ENCODE assay signal across 26 mouse cellular contexts in the genomic region with DNA sequence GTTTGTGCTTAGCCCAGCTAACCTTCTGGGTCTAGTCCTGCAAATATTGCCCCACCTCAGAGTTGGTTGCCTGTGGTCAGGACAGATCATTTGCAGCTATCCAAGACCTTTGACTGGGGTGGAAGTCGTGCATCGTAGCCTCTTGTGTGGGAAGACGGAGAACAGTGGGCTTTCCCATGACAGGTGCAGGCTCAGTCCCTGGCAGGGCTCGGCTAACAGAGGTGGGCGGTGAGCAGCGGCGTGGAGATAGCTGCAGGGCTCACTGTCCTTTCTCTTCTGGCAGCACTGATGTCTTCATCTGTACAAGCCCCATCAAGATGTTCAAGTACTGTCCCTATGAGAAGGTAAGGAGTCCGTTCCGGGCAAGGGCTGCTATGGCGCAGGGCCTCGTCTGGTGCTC. TPM values are rescaled to one million over a fixed set of nuclear protein-coding genes. Genes with fewer than 3 reads are reported as not detected.
DNase-seq lines count a peak whose midpoint lies in the region; ATAC-seq and TF ChIP-seq lines count a peak whose summit lies in the region.
"Had no signal": no experiment of that assay in that cellular context is flagged by ENCODE, and none has a peak within 500 bp of the region (broad histone marks: within the 10 kb centered on the region; RNA-seq: fewer than 3 reads in every experiment).

No protein-coding gene starts in this region.

- peaks cover 13% of the 10 kb centered on the region for H3K36me3 ChIP-seq in midbrain, embryonic 13.5 days
- H3K36me3 ChIP-seq in midbrain, embryonic 15.5 days (replicated peaks) = no peaks in the 10 kb centered on the region
- H3K36me3 ChIP-seq in hindbrain, postnatal 0 days (ENCODE audit: insufficient read depth, low read length) = peaks cover 4% of the 10 kb centered on the region; the same call in 1 of the 2 replicates
- H3K36me3 ChIP-seq: liver, embryonic 15.5 days had no signal

- 0 out of 2 replicates have a peak overlapping the region, but pooled peaks have one; percentile 2 for H3K9ac ChIP-seq in midbrain, embryonic 13.5 days (replicated peaks)
- H3K9ac ChIP-seq in midbrain, embryonic 15.5 days = no peak overlapping the region
- H3K9ac ChIP-seq in hindbrain, postnatal 0 days (replicated peaks; ENCODE audit: low read length) = no peak overlapping the region
- H3K9ac ChIP-seq: embryonic facial prominence, embryonic 15.5 days; liver, embryonic 15.5 days; lung, embryonic 14.5 days had no signal

- no peak for DNase-seq in frontal cortex, postnatal 14 days (ENCODE audit: low spot score in 2 of 2)
- DNase-seq in left cerebral cortex, adult 2 months (ENCODE audit: extremely low spot score in 1 of 2, low spot score in 2 of 2) = peak in 1 of 2 experiments; percentile 33
- DNase-seq in left cerebral cortex, adult 8-10 months (ENCODE audit: low spot score in 2 of 2) = no peak
- no peak for DNase-seq in hindbrain, postnatal 0 days (ENCODE audit: low spot score)
- DNase-seq: adrenal gland, adult 8-10 months; cerebellum, adult 8-10 months; cerebellum, postnatal 25 days; gastrocnemius, postnatal 14 days; heart, postnatal 14 days; kidney, postnatal 25 days; lung, embryonic 14.5 days; lung, postnatal 14 days; thymus, postnatal 4 days had no signal

- H3K4me1 ChIP-seq in midbrain, embryonic 13.5 days (replicated peaks) = peaks cover 11% of the 10 kb centered on the region
- H3K4me1 ChIP-seq in midbrain, embryonic 15.5 days = no peaks in the 10 kb centered on the region
- H3K4me1 ChIP-seq in hindbrain, postnatal 0 days (ENCODE audit: insufficient read depth, low read length) = no peaks in the 10 kb centered on the region
- H3K4me1 ChIP-seq: embryonic facial prominence, embryonic 15.5 days; limb, embryonic 12.5 days; liver, embryonic 15.5 days had no signal

- ATAC-seq in frontal cortex, adult (ENCODE audit: low TSS enrichment) = peak; percentile 88; the same call in 1 of the 2 replicates
- no peak for ATAC-seq in midbrain, embryonic 13.5 days
- ATAC-seq in midbrain, embryonic 15.5 days (replicated peaks) = no peak
- ATAC-seq in erythroblast, adult 5-6 weeks (replicated peaks; ENCODE audit: low FRiP score, poor library complexity, severe bottlenecking) = 0 out of 2 replicates have a peak, but pooled peaks have one; percentile 22
- ATAC-seq in hindbrain, postnatal 0 days = no peak
- ATAC-seq: forebrain, embryonic 14.5 days; intestine, postnatal 0 days had no signal

- H3K27me3 ChIP-seq in midbrain, embryonic 13.5 days = no peaks in the 10 kb centered on the region
- H3K27me3 ChIP-seq in midbrain, embryonic 15.5 days (replicated peaks) = no peaks in the 10 kb centered on the region
- H3K27me3 ChIP-seq in hindbrain, postnatal 0 days (ENCODE audit: insufficient read depth, low read length) = no peaks in the 10 kb centered on the region
- H3K27me3 ChIP-seq: CH12.LX; embryonic facial prominence, embryonic 15.5 days; limb, embryonic 12.5 days; liver, embryonic 15.5 days had no signal

- H3K27ac ChIP-seq in left cerebral cortex, adult 2 months = 0 out of 2 replicates have a peak overlapping the region, but pooled peaks have one; percentile 3
- no peak overlapping the region for H3K27ac ChIP-seq in midbrain, embryonic 13.5 days
- no peak overlapping the region for H3K27ac ChIP-seq in midbrain, embryonic 15.5 days
- H3K27ac ChIP-seq in hindbrain, postnatal 0 days = no peak overlapping the region
- H3K27ac ChIP-seq: embryonic facial prominence, embryonic 10.5 days; embryonic facial prominence, embryonic 15.5 days; limb, embryonic 12.5 days; liver, embryonic 15.5 days had no signal

- H3K4me2 ChIP-seq in midbrain, embryonic 13.5 days (replicated peaks) = no peak overlapping the region
- no peak overlapping the region for H3K4me2 ChIP-seq in midbrain, embryonic 15.5 days
- no peak overlapping the region for H3K4me2 ChIP-seq in hindbrain, postnatal 0 days (ENCODE audit: low read depth, low read length)
- H3K4me2 ChIP-seq: embryonic facial prominence, embryonic 15.5 days; limb, embryonic 12.5 days; liver, embryonic 15.5 days; lung, embryonic 14.5 days had no signal

- H3K9me3 ChIP-seq in midbrain, embryonic 13.5 days = no peaks in the 10 kb centered on the region
- no peaks in the 10 kb centered on the region for H3K9me3 ChIP-seq in midbrain, embryonic 15.5 days
- no peaks in the 10 kb centered on the region for H3K9me3 ChIP-seq in hindbrain, postnatal 0 days (ENCODE audit: low read length)
- H3K9me3 ChIP-seq: embryonic facial prominence, embryonic 10.5 days; embryonic facial prominence, embryonic 15.5 days; G1E; hindbrain, embryonic 10.5 days; limb, embryonic 12.5 days; liver, embryonic 15.5 days had no signal

- intact Hi-C loops in left cerebral cortex, adult 2 months (cut with DNase I) = no loop called here

- no peak for TF ChIP-seq CTCF in left cerebral cortex, adult 2 months (IDR thresholded peaks at IDR 0.05)
- TF ChIP-seq CTCF in hindbrain, postnatal 0 days (IDR thresholded peaks at IDR 0.05; ENCODE audit: low read depth) = no peak

- H3K4me3 ChIP-seq in left cerebral cortex, adult 2 months = no peak overlapping the region
- H3K4me3 ChIP-seq in midbrain, embryonic 13.5 days (replicated peaks) = no peak overlapping the region
- H3K4me3 ChIP-seq in midbrain, embryonic 15.5 days = no peak overlapping the region
- no peak overlapping the region for H3K4me3 ChIP-seq in hindbrain, postnatal 0 days (ENCODE audit: low read length)
- H3K4me3 ChIP-seq: embryonic facial prominence, embryonic 10.5 days; embryonic facial prominence, embryonic 15.5 days; hindbrain, embryonic 10.5 days; limb, embryonic 12.5 days; liver, embryonic 15.5 days had no signal

- WGBS in midbrain, embryonic 13.5 days = 82% methylated on average over 11 of the region's 11 CpGs
- WGBS in midbrain, embryonic 15.5 days = 86% methylated on average over 11 of the region's 11 CpGs
- 89% methylated on average over 11 of the region's 11 CpGs for WGBS in hindbrain, postnatal 0 days

RNA-seq across cellular contexts. Expression of gene Cops3, which starts 20.8 kb away (rescaled TPM):
- 10 to 100 TPM; 68.7 to 69.1 TPM for total RNA-seq in left cerebral cortex, adult 2 months (2021)
- 10 to 100 TPM; 72.0 to 79.6 (median 77.9) TPM for total RNA-seq in left cerebral cortex, adult 8-10 months (2022)
- 218 and 223 TPM in 2 replicates for polyA plus RNA-seq in midbrain, embryonic 13.5 days (2015; fragmentation: Nextera tagmentation; extraction: Ambion mirVana)
- 180 and 183 TPM in 2 replicates for polyA plus RNA-seq in midbrain, embryonic 15.5 days (2015; fragmentation: Nextera tagmentation; extraction: Ambion mirVana)
- total RNA-seq in erythroblast, adult 5-6 weeks (2015; ENCODE audit: low replicate concordance) = 57.3 and 117 TPM in 2 replicates
- 31.9 and 41.4 TPM in 2 replicates for total RNA-seq in erythroblast, adult 5-6 weeks (2017; ENCODE audit: low replicate concordance)
- 96.0 and 105 TPM in 2 replicates for total RNA-seq in hindbrain, postnatal 0 days (2014; rRNA removed)
- 153 and 158 TPM in 2 replicates for polyA plus RNA-seq in hindbrain, postnatal 0 days (2015; fragmentation: Nextera tagmentation; extraction: Ambion mirVana)

RNA-seq across cellular contexts. Expression of gene Nt5m, which starts 21.2 kb away (rescaled TPM):
- total RNA-seq in left cerebral cortex, adult 2 months (2021) = 10 to 100 TPM; 49.5 to 51.1 TPM
- total RNA-seq in left cerebral cortex, adult 8-10 months (2022) = 10 to 100 TPM; 41.1 to 48.3 (median 48.2) TPM
- 58.6 and 60.5 TPM in 2 replicates for polyA plus RNA-seq in midbrain, embryonic 13.5 days (2015; fragmentation: Nextera tagmentation; extraction: Ambion mirVana)
- 77.6 and 78.2 TPM in 2 replicates for polyA plus RNA-seq in midbrain, embryonic 15.5 days (2015; fragmentation: Nextera tagmentation; extraction: Ambion mirVana)
- total RNA-seq in erythroblast, adult 5-6 weeks (2015; ENCODE audit: low replicate concordance) = 0.38 and 1.0 TPM in 2 replicates
- total RNA-seq in erythroblast, adult 5-6 weeks (2017; ENCODE audit: low replicate concordance) = 2.0 TPM in 1 of 2 replicates, not detected in the other
- total RNA-seq in hindbrain, postnatal 0 days (2014; rRNA removed) = 85.4 and 101 TPM in 2 replicates
- polyA plus RNA-seq in hindbrain, postnatal 0 days (2015; fragmentation: Nextera tagmentation; extraction: Ambion mirVana) = 88.4 and 89.1 TPM in 2 replicates

RNA-seq across cellular contexts. Expression of gene Flcn, which starts 50.7 kb away (rescaled TPM):
- total RNA-seq in left cerebral cortex, adult 2 months (2021) = 10 to 100 TPM; 45.8 to 49.1 TPM
- total RNA-seq in left cerebral cortex, adult 8-10 months (2022) = 10 to 100 TPM; 47.2 to 49.1 (median 47.6) TPM
- 38.4 and 41.7 TPM in 2 replicates for polyA plus RNA-seq in midbrain, embryonic 13.5 days (2015; fragmentation: Nextera tagmentation; extraction: Ambion mirVana)
- polyA plus RNA-seq in midbrain, embryonic 15.5 days (2015; fragmentation: Nextera tagmentation; extraction: Ambion mirVana) = 46.2 and 48.5 TPM in 2 replicates
- 4.8 and 17.5 TPM in 2 replicates for total RNA-seq in erythroblast, adult 5-6 weeks (2015; ENCODE audit: low replicate concordance)
- total RNA-seq in erythroblast, adult 5-6 weeks (2017; ENCODE audit: low replicate concordance) = 8.6 and 10.7 TPM in 2 replicates
- 42.8 and 43.5 TPM in 2 replicates for total RNA-seq in hindbrain, postnatal 0 days (2014; rRNA removed)
- 28.4 and 28.8 TPM in 2 replicates for polyA plus RNA-seq in hindbrain, postnatal 0 days (2015; fragmentation: Nextera tagmentation; extraction: Ambion mirVana)

Comparison
In these comparisons a context has a peak if more than half of its experiments do, and no peak if none do; other contexts are left out.
1. ATAC-seq: peak in frontal cortex, adult (single experiment) and erythroblast, adult 5-6 weeks (single experiment); none in midbrain, embryonic 13.5 days (single experiment), midbrain, embryonic 15.5 days (single experiment) and hindbrain, postnatal 0 days (single experiment).
2. RNA of gene Nt5m, which starts 21.2 kb away (total RNA-seq): 85.4 to 101 TPM in hindbrain, postnatal 0 days, 49.5 to 51.1 TPM in left cerebral cortex, adult 2 months and 41.1 to 48.3 TPM in left cerebral cortex, adult 8-10 months; 0.38 to 2.0 TPM in erythroblast, adult 5-6 weeks; every median in the first group is over 10 times any median in the second.